Mouse (Mus musculus) MEL (cell line): ENCODE data around the gene Gm11060. TPM values are rescaled to one million over a fixed set of nuclear protein-coding genes. Genes with fewer than 3 reads are reported as not detected.

ENCODE experiments used
- DNase-seq: peaks from one replicate; pipeline ENCODE4 v3.0.0; 2011; ENCODE audit warnings: low read depth, low spot score
- H3K27ac ChIP-seq: 2 replicates; pipeline ENCODE4 v1.5.1; 2012; ENCODE audit warnings: low read depth, mild to moderate bottlenecking, control low read depth, low read length, moderate library complexity; ENCODE audit not compliant: control insufficient read depth
- H3K27me3 ChIP-seq, 2 experiments: fragments of 150-350 bp in 1 of 2; sonication (generic) in 1 of 2; 2 replicates each; pipeline ENCODE4 v1.6.1; 2012; ENCODE audit warnings: low read length in 2 of 2, mild to moderate bottlenecking in 2 of 2, improper control_type of control experiment in 1 of 2, moderate library complexity in 1 of 2; ENCODE audit not compliant: insufficient read depth in 2 of 2, control insufficient read depth in 1 of 2
- H3K36me3 ChIP-seq, 2 experiments: 2 replicates each; pipeline ENCODE4 v1.6.1; 2012 to 2014; ENCODE audit warnings: low read length in 2 of 2, improper control_type of control experiment in 1 of 2, inconsistent platforms in 1 of 2, mild to moderate bottlenecking in 1 of 2; ENCODE audit not compliant: insufficient read depth in 2 of 2, control insufficient read depth in 1 of 2
- H3K4me1 ChIP-seq, 2 experiments: fragments of 150-350 bp in 1 of 2; sonication (generic) in 1 of 2; 2 replicates each; pipeline ENCODE4 v1.6.1; 2012; ENCODE audit warnings: low read length in 2 of 2, improper control_type of control experiment in 1 of 2, mild to moderate bottlenecking in 1 of 2; ENCODE audit not compliant: insufficient read depth in 2 of 2, control insufficient read depth in 1 of 2
- H3K4me3 ChIP-seq, 2 experiments: fragments of 150-350 bp in 1 of 2; sonication (generic) in 1 of 2; 2 replicates each; pipeline ENCODE4 v1.5.1; 2012; ENCODE audit warnings: low read depth in 2 of 2, low read length in 2 of 2, mild to moderate bottlenecking in 2 of 2, moderate library complexity in 2 of 2, control low read depth in 1 of 2, improper control_type of control experiment in 1 of 2; ENCODE audit not compliant: control insufficient read depth in 1 of 2, insufficient read depth in 1 of 2
- H3K79me2 ChIP-seq: 2 replicates; pipeline ENCODE4 v1.6.1; 2012; ENCODE audit warnings: mild to moderate bottlenecking, low read length, moderate library complexity; ENCODE audit not compliant: control insufficient read depth, poor library complexity, insufficient read depth
- H3K9ac ChIP-seq: 2 replicates; pipeline ENCODE4 v1.6.1; 2012; ENCODE audit warnings: low read depth, mild to moderate bottlenecking, control low read depth, low read length, moderate library complexity; ENCODE audit not compliant: control insufficient read depth, poor library complexity, severe bottlenecking
- H3K9me3 ChIP-seq: fragments of 150-350 bp; sonication (generic); replicated peaks from 2 replicates; pipeline ENCODE4 v1.6.1; 2012; ENCODE audit warnings: mild to moderate bottlenecking, low read length, improper control_type of control experiment, moderate library complexity; ENCODE audit not compliant: insufficient read depth
- BHLHE40 ChIP-seq: IDR thresholded peaks from 2 replicates; pipeline ENCODE4 v1.6.1; 2012; ENCODE audit warnings: low read depth, mild to moderate bottlenecking, inconsistent platforms, low read length, improper control_type of control experiment, borderline replicate concordance
- E2F4 ChIP-seq: IDR thresholded peaks from 2 replicates; pipeline ENCODE4 v1.6.1; 2011; ENCODE audit warnings: low read depth, low read length, improper control_type of control experiment, borderline replicate concordance
- ELF1 ChIP-seq: IDR thresholded peaks from 2 replicates; pipeline ENCODE4 v1.6.1; 2014; ENCODE audit warnings: low read depth, mild to moderate bottlenecking, inconsistent platforms, low read length, improper control_type of control experiment, moderate library complexity
- ETS1 ChIP-seq: IDR thresholded peaks from 2 replicates; pipeline ENCODE4 v1.6.1; 2012; ENCODE audit warnings: low read depth, mild to moderate bottlenecking, inconsistent platforms, low read length, improper control_type of control experiment, moderate library complexity
- GATA1 ChIP-seq: IDR thresholded peaks from 2 replicates; pipeline ENCODE4 v1.6.1; 2011; ENCODE audit warnings: low read depth, low read length, improper control_type of control experiment
- KAT2A ChIP-seq: conservative IDR thresholded peaks from 2 replicates; pipeline ENCODE4 v1.6.1; 2012; ENCODE audit warnings: low read depth, low read length, improper control_type of control experiment, inconsistent platforms
- MEF2A ChIP-seq: IDR thresholded peaks from 2 replicates; pipeline ENCODE4 v1.6.1; 2014; ENCODE audit warnings: low read depth, mild to moderate bottlenecking, inconsistent platforms, low read length, improper control_type of control experiment; ENCODE audit not compliant: poor library complexity, insufficient replicate concordance, severe bottlenecking; ENCODE audit errors: extremely low read depth
- MXI1 ChIP-seq: IDR thresholded peaks from 2 replicates; pipeline ENCODE4 v1.6.1; 2011; ENCODE audit warnings: mild to moderate bottlenecking, low read depth, low read length, improper control_type of control experiment
- NELFE ChIP-seq: IDR thresholded peaks from 2 replicates; pipeline ENCODE4 v1.6.1; 2011; ENCODE audit warnings: low read depth, low read length, improper control_type of control experiment
- POLR2A ChIP-seq, 2 experiments: IDR thresholded peaks; 2 replicates each; pipeline ENCODE4 v1.6.1; 2011 to 2012; ENCODE audit warnings: low read length in 2 of 2, mild to moderate bottlenecking in 2 of 2, control low read depth in 1 of 2, improper control_type of control experiment in 1 of 2, low read depth in 1 of 2, moderate library complexity in 1 of 2; ENCODE audit not compliant: control insufficient read depth in 1 of 2, insufficient read depth in 1 of 2, poor library complexity in 1 of 2
- SIN3A ChIP-seq: IDR thresholded peaks from 2 replicates; pipeline ENCODE4 v1.6.1; 2012; ENCODE audit warnings: low read length, improper control_type of control experiment, inconsistent platforms
- SMC3 ChIP-seq: IDR thresholded peaks from 2 replicates; pipeline ENCODE4 v1.6.1; 2011; ENCODE audit warnings: low read depth, low read length, improper control_type of control experiment
- TAL1 ChIP-seq: IDR thresholded peaks from 2 replicates; pipeline ENCODE4 v1.6.1; 2012; ENCODE audit warnings: mild to moderate bottlenecking, inconsistent platforms, low read length, moderate library complexity, mixed read lengths
- UBTF ChIP-seq: IDR thresholded peaks from 2 replicates; pipeline ENCODE4 v1.6.1; 2012; ENCODE audit warnings: low read depth, mild to moderate bottlenecking, inconsistent platforms, low read length, improper control_type of control experiment, moderate library complexity, borderline replicate concordance; ENCODE audit not compliant: insufficient read depth
- USF1 ChIP-seq: IDR thresholded peaks from 2 replicates; pipeline ENCODE4 v1.6.1; 2014; ENCODE audit warnings: low read depth, mild to moderate bottlenecking, inconsistent platforms, low read length, improper control_type of control experiment, moderate library complexity
- ZC3H11A ChIP-seq: IDR thresholded peaks from 2 replicates; pipeline ENCODE4 v1.6.1; 2012; ENCODE audit warnings: low read depth, mild to moderate bottlenecking, inconsistent platforms, low read length, improper control_type of control experiment
- ZKSCAN1 ChIP-seq: IDR thresholded peaks from 2 replicates; pipeline ENCODE4 v1.6.1; 2012; ENCODE audit warnings: low read depth, mild to moderate bottlenecking, inconsistent platforms, low read length, improper control_type of control experiment, moderate library complexity
- ZMIZ1 ChIP-seq: IDR thresholded peaks from 2 replicates; pipeline ENCODE4 v1.6.1; 2012; ENCODE audit warnings: low read depth, mild to moderate bottlenecking, inconsistent platforms, low read length, improper control_type of control experiment, moderate library complexity
- ZNF384 ChIP-seq: IDR thresholded peaks from 2 replicates; pipeline ENCODE4 v1.6.1; 2012; ENCODE audit warnings: low read depth, mild to moderate bottlenecking, inconsistent platforms, low read length, improper control_type of control experiment
- polyA plus RNA-seq, 2 experiments: library from polyadenylated mRNA; stranded (reverse) in 1 of 2; unstranded in 1 of 2; fragments of >175 nt in 1 of 2; fragments of >200 nt in 1 of 2; gene quantifications; 2 replicates each; pipeline versions ENCODE4 v1.2.1 to v1.2.4; 2012; ENCODE audit warnings: low replicate concordance in 2 of 2, low read depth in 1 of 2; ENCODE audit not compliant: insufficient read length in 2 of 2, insufficient read depth in 1 of 2, missing spikeins in 1 of 2
- total RNA-seq: library from RNA; depleted of rRNA; stranded (reverse); fragments of 300-350 nt; gene quantifications from 2 replicates; pipeline ENCODE4 v1.2.3, GENCODE M21; 2012

Gm11060 gene
- total and polyA plus RNA-seq, 3 experiments: not detected

DNA sequence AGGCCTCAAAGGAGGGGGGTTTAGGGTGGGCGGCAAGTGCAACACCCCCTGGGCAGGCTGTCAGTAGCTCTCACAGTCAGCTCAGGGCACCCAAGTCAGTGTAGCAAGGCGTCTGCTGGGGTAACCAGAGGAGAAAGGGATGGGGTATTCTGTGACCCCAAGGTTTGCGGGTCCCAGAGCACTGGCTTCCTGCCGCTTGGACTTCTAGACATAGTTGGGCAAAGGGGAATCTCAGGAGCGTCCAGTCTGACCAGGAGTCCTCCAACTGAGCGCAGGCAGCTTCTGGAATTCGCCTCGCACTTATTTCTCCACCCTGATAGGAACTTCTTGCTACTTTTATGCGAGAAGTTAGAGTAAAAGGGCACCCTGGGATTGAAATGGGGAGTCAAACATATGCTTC is 32.1 kb downstream of the Gm11060 start:
- H3K27ac ChIP-seq: no peak overlapping the region
- H3K9ac ChIP-seq: no peak overlapping the region
- H3K79me2 ChIP-seq: no peaks in the 10 kb centered on the region
- no peaks in the 10 kb centered on the region for H3K36me3 ChIP-seq
- H3K27me3 ChIP-seq: no peaks in the 10 kb centered on the region; a peak in 1 of 4 replicates
- no peak for TF ChIP-seq ZC3H11A
- no peak for TF ChIP-seq SMC3
- TF ChIP-seq BHLHE40: no peak
- no peak for TF ChIP-seq KAT2A
- TF ChIP-seq MXI1: no peak
- TF ChIP-seq SIN3A: no peak
- TF ChIP-seq NELFE: no peak
- no peak for TF ChIP-seq USF1
- no peak for TF ChIP-seq UBTF
- no peak for TF ChIP-seq MEF2A
- TF ChIP-seq ZKSCAN1: no peak
- TF ChIP-seq POLR2A (IDR thresholded peaks at IDR 0.05; ENCODE audit: control insufficient read depth in 1 of 2, insufficient read depth in 1 of 2, low read depth in 1 of 2, low read length in 2 of 2, poor library complexity in 1 of 2): no peak
- no peak for TF ChIP-seq ETS1
- TF ChIP-seq TAL1: no peak
- TF ChIP-seq ZNF384: no peak
- no peak for TF ChIP-seq ZMIZ1
- TF ChIP-seq E2F4: no peak
- H3K4me3 ChIP-seq: no peak overlapping the region
- no peak for DNase-seq
- H3K9me3 ChIP-seq: no peaks in the 10 kb centered on the region
- H3K4me1 ChIP-seq: no peaks in the 10 kb centered on the region

DNA sequence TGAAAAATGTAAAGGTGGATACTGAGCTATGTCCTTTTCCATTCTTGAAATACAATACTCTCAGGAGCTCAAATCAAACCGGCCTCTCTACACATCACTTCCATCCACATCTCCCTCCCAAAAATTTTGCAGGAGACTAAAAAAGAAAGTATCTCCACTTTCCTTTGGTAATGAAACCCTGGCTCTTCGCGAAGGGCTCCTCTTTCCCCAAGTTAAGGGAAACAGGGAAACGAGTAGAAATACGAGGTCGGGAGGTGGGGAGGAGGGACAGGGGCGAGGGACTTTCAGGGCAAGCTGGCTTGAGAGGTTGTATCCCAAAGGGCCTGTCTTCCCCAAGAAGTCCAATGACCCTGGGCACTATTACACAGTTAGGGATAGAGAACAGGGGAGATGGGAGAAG is 32.6 kb downstream of the Gm11060 start:
- Histone ChIP-seq H3K9me3 (no peaks in the 10 kb centered on the region), H3K36me3 (no peaks in the 10 kb centered on the region), H3K9ac (no peak overlapping the region), H3K4me3 (no peak overlapping the region), H3K4me1 (no peaks in the 10 kb centered on the region), H3K27ac (no peak overlapping the region), H3K27me3 (no peaks in the 10 kb centered on the region; a peak in 1 of 4 replicates), H3K79me2 (no peaks in the 10 kb centered on the region)
- no peak for DNase-seq
- TF ChIP-seq ELF1: no peak
- no peak for TF ChIP-seq ZKSCAN1
- TF ChIP-seq GATA1: no peak
